In genomic region chr9:64172816-64173665, GRCm38 (mm10) we compare ENCODE assay signal across 8 mouse cellular contexts. TPM values are rescaled to one million over a fixed set of nuclear protein-coding genes. Genes with fewer than 3 reads are reported as not detected.
DNase-seq lines count a peak whose midpoint lies in the region; ATAC-seq and TF ChIP-seq lines count a peak whose summit lies in the region.

TSS of gene Zwilch (minus strand) at chr9:64173104.
TSS of gene Rpl4 (plus strand) at chr9:64173375.

- TF ChIP-seq CTCF in heart, adult 2 months (IDR thresholded peaks at IDR 0.05): no peak

- peak within 1 kb of the TSS; percentile 95 for H3K27ac ChIP-seq in embryonic facial prominence, embryonic 13.5 days
- peak within 1 kb of the TSS; percentile 98 for H3K27ac ChIP-seq in heart, adult 2 months
- H3K27ac ChIP-seq in limb, embryonic 13.5 days: peak within 1 kb of the TSS; percentile 90
- H3K27ac ChIP-seq in midbrain, embryonic 16.5 days (ENCODE audit: low read length): peak within 1 kb of the TSS; percentile 77

- ATAC-seq in embryonic facial prominence, embryonic 13.5 days (ENCODE audit: insufficient number of reproducible peaks, insufficient read depth, low FRiP score, low TSS enrichment, low read depth): peak; percentile 78
- peak; percentile 82 for ATAC-seq in limb, embryonic 13.5 days (ENCODE audit: low FRiP score, low read depth)
- peak; percentile 86 for ATAC-seq in midbrain, embryonic 16.5 days

- peak within 1 kb of the TSS; percentile 82 for H3K4me2 ChIP-seq in embryonic facial prominence, embryonic 13.5 days
- H3K4me2 ChIP-seq in limb, embryonic 13.5 days (replicated peaks): peak within 1 kb of the TSS; percentile 83
- H3K4me2 ChIP-seq in midbrain, embryonic 16.5 days (ENCODE audit: low read length): peak within 1 kb of the TSS; percentile 96

- intact Hi-C loops in heart, adult 2 months (cut with DNase I): no loop called here

- H3K4me1 ChIP-seq in embryonic facial prominence, embryonic 13.5 days: peaks cover 25% of the 10 kb centered on the region
- H3K4me1 ChIP-seq in heart, adult 2 months (ENCODE audit: control insufficient read depth, insufficient read depth, low read length): peaks cover 2% of the 10 kb centered on the region
- peaks cover 25% of the 10 kb centered on the region for H3K4me1 ChIP-seq in limb, embryonic 13.5 days
- H3K4me1 ChIP-seq in midbrain, embryonic 16.5 days (ENCODE audit: control insufficient read depth, insufficient read depth, low read length): peaks cover 16% of the 10 kb centered on the region

- no peaks in the 10 kb centered on the region for H3K27me3 ChIP-seq in embryonic facial prominence, embryonic 13.5 days
- no peaks in the 10 kb centered on the region for H3K27me3 ChIP-seq in heart, adult 2 months (ENCODE audit: control insufficient read depth, insufficient read depth, low read length)
- H3K27me3 ChIP-seq in limb, embryonic 13.5 days: no peaks in the 10 kb centered on the region
- H3K27me3 ChIP-seq in midbrain, embryonic 16.5 days (ENCODE audit: control insufficient read depth, insufficient read depth, low read depth, low read length): no peaks in the 10 kb centered on the region

- H3K9ac ChIP-seq in embryonic facial prominence, embryonic 13.5 days: peak within 1 kb of the TSS; percentile 93
- peak within 1 kb of the TSS; percentile 85 for H3K9ac ChIP-seq in heart, adult 2 months (ENCODE audit: low read depth, low read length)
- H3K9ac ChIP-seq in limb, embryonic 13.5 days: peak within 1 kb of the TSS; percentile 86
- H3K9ac ChIP-seq in midbrain, embryonic 16.5 days (ENCODE audit: low read depth, low read length): peak within 1 kb of the TSS; percentile 79

- H3K9me3 ChIP-seq in embryonic facial prominence, embryonic 13.5 days: no peaks in the 10 kb centered on the region
- H3K9me3 ChIP-seq in limb, embryonic 13.5 days: no peaks in the 10 kb centered on the region
- H3K9me3 ChIP-seq in midbrain, embryonic 16.5 days (replicated peaks; ENCODE audit: control insufficient read depth, low read length, poor library complexity, severe bottlenecking): no peaks in the 10 kb centered on the region

- peak; percentile 98 for TF ChIP-seq POLR2A in heart, adult 2 months (IDR thresholded peaks at IDR 0.05; ENCODE audit: insufficient read depth, low read depth, low read length)

- H3K36me3 ChIP-seq in embryonic facial prominence, embryonic 13.5 days: peaks cover 36% of the 10 kb centered on the region
- peaks cover 6% of the 10 kb centered on the region for H3K36me3 ChIP-seq in heart, adult 2 months (ENCODE audit: control insufficient read depth, insufficient read depth, low read length)
- H3K36me3 ChIP-seq in limb, embryonic 13.5 days: peaks cover 35% of the 10 kb centered on the region
- H3K36me3 ChIP-seq in midbrain, embryonic 16.5 days (ENCODE audit: control insufficient read depth, insufficient read depth, low read length): peaks cover 21% of the 10 kb centered on the region

- peak; percentile 80 for DNase-seq in 3134 (ENCODE audit: extremely low read depth, insufficient read length, low spot score)
- peak; percentile 83 for DNase-seq in adrenal gland, postnatal 36 days
- peak; percentile 83 to 85 for DNase-seq in heart, adult 2 months
- DNase-seq in kidney, adult 8-10 months: peak; percentile 67 to 84
- DNase-seq in spleen, postnatal 10 days (ENCODE audit: low spot score in 2 of 2): peak; percentile 89 to 90

- peak; percentile 48; the same call in 1 of the 2 replicates for TF ChIP-seq EP300 in heart, adult 2 months (IDR thresholded peaks at IDR 0.05; ENCODE audit: insufficient read depth, low read depth, low read length)

- under 1% methylated on average over 42 of the region's 42 CpGs for WGBS in embryonic facial prominence, embryonic 13.5 days
- under 1% methylated on average over 42 of the region's 42 CpGs for WGBS in heart, adult 2 months
- under 1% methylated on average over 42 of the region's 42 CpGs for WGBS in limb, embryonic 13.5 days
- WGBS in midbrain, embryonic 16.5 days: under 1% methylated on average over 42 of the region's 42 CpGs

- H3K79me2 ChIP-seq in heart, adult 2 months (replicated peaks; ENCODE audit: control insufficient read depth, insufficient read depth, low read length): no peaks in the 10 kb centered on the region; the same call in 1 of the 2 replicates

- peak within 1 kb of the TSS; percentile 93 for H3K4me3 ChIP-seq in embryonic facial prominence, embryonic 13.5 days
- peak within 1 kb of the TSS; percentile 91 for H3K4me3 ChIP-seq in heart, adult 2 months
- H3K4me3 ChIP-seq in limb, embryonic 13.5 days: peak within 1 kb of the TSS; percentile 64
- H3K4me3 ChIP-seq in midbrain, embryonic 16.5 days (ENCODE audit: low read depth, low read length): peak within 1 kb of the TSS; percentile 77

RNA-seq across cellular contexts. Expression of gene Zwilch, which starts in this region (rescaled TPM):
- 1 to 10 TPM; 2.7 to 4.0 TPM for total RNA-seq in adrenal gland, postnatal 36 days (2021)
- 21.9 and 22.7 TPM in 2 replicates for polyA plus RNA-seq in embryonic facial prominence, embryonic 13.5 days (2015; fragmentation: Nextera tagmentation; extraction: Ambion mirVana)
- under 1 TPM; 0.50 to 0.96 TPM for total RNA-seq in heart, adult 2 months (2021)
- 0.18 and 0.23 TPM in 2 replicates for polyA plus RNA-seq in heart, adult 2 months (2012; rRNA removed)
- 19.3 and 23.7 TPM in 2 replicates for polyA plus RNA-seq in limb, embryonic 13.5 days (2015; fragmentation: Nextera tagmentation; extraction: Ambion mirVana)
- polyA plus RNA-seq in midbrain, embryonic 16.5 days (2015; fragmentation: Nextera tagmentation; extraction: Ambion mirVana): 4.5 and 5.1 TPM in 2 replicates

RNA-seq across cellular contexts. Expression of gene Rpl4, which starts in this region (rescaled TPM):
- total RNA-seq in adrenal gland, postnatal 36 days (2021): 1,000 to 10,000 TPM in 1 of 2 experiments, 100 to 1,000 TPM in 1; 960 to 1,012 TPM
- 1,232 and 1,302 TPM in 2 replicates for polyA plus RNA-seq in embryonic facial prominence, embryonic 13.5 days (2015; fragmentation: Nextera tagmentation; extraction: Ambion mirVana)
- 100 to 1,000 TPM; 436 to 501 TPM for total RNA-seq in heart, adult 2 months (2021)
- polyA plus RNA-seq in heart, adult 2 months (2012; rRNA removed): 261 and 333 TPM in 2 replicates
- polyA plus RNA-seq in limb, embryonic 13.5 days (2015; fragmentation: Nextera tagmentation; extraction: Ambion mirVana): 1,136 and 1,154 TPM in 2 replicates
- 564 and 570 TPM in 2 replicates for polyA plus RNA-seq in midbrain, embryonic 16.5 days (2015; fragmentation: Nextera tagmentation; extraction: Ambion mirVana)

Comparison
In these comparisons a context has a peak if more than half of its experiments do, and no peak if none do; other contexts are left out.
1. Peak in every context shown above with its lines: DNase-seq, ATAC-seq, H3K4me3 ChIP-seq and H3K27ac ChIP-seq.